Mouse (Mus musculus): ENCODE data around the gene Txndc11. TPM values are rescaled to one million over a fixed set of nuclear protein-coding genes. Genes with fewer than 3 reads are reported as not detected.

The Txndc11 gene
- total RNA-seq, 1 experiment from 2014 or later = 44.1 TPM

- no peak for DNase-seq
Observed at GRCm38 (mm10) chr16:11064742-11065141, 69.7 kb downstream of the Txndc11 start.

GRCm38 (mm10) chr16:11064341-11064740 is 70.1 kb downstream of the Txndc11 start:
- DNase-seq = no peak

- DNase-seq = peak; percentile 76
Observed at GRCm38 (mm10) chr16:11062794-11063721, 71.4 kb downstream of the Txndc11 start.

- no peak for DNase-seq
Observed at GRCm38 (mm10) chr16:11060645-11061044, 73.8 kb downstream of the Txndc11 start, which contains the start of gene Snn. Gene Snn, plus strand, starts transcription at chr16:11060945.

GRCm38 (mm10) chr16:11055916-11056315 is 78.5 kb downstream of the Txndc11 start:
- DNase-seq = no peak

- no peak for DNase-seq
Observed at GRCm38 (mm10) chr16:11054871-11055270, 79.6 kb downstream of the Txndc11 start.

- no peak for DNase-seq
Observed at GRCm38 (mm10) chr16:11054409-11054808, 80.0 kb downstream of the Txndc11 start.

GRCm38 (mm10) chr16:11051134-11051533 is 83.3 kb downstream of the Txndc11 start:
- no peak for DNase-seq

- no peak for DNase-seq
Observed at GRCm38 (mm10) chr16:11050226-11050625, 84.2 kb downstream of the Txndc11 start.

GRCm38 (mm10) chr16:11047130-11047529 is 87.3 kb downstream of the Txndc11 start:
- DNase-seq = no peak

GRCm38 (mm10) chr16:11046437-11046836 is 88.0 kb downstream of the Txndc11 start:
- no peak for DNase-seq

- DNase-seq = no peak
Observed at GRCm38 (mm10) chr16:11043239-11043638, 91.2 kb downstream of the Txndc11 start.

GRCm38 (mm10) chr16:11040603-11041002 is 93.8 kb downstream of the Txndc11 start:
- DNase-seq = no peak

- peak; percentile 73 for DNase-seq
Observed at GRCm38 (mm10) chr16:11035790-11036431, 98.5 kb downstream of the Txndc11 start.

GRCm38 (mm10) chr16:11035273-11035672 is 99.2 kb downstream of the Txndc11 start:
- no peak for DNase-seq

- DNase-seq = peak; percentile 86
Observed at GRCm38 (mm10) chr16:11034193-11034803, 100.2 kb downstream of the Txndc11 start.

- no peak for DNase-seq
Observed at GRCm38 (mm10) chr16:11031320-11031719, 103.1 kb downstream of the Txndc11 start.

- DNase-seq = no peak
Observed at GRCm38 (mm10) chr16:11030844-11031243, 103.6 kb downstream of the Txndc11 start.

GRCm38 (mm10) chr16:11028206-11028605 is 106.2 kb downstream of the Txndc11 start:
- DNase-seq = no peak
